Mouse (Mus musculus): Measurements from ENCODE around the gene Ptprt. TPM values are rescaled to one million over a fixed set of nuclear protein-coding genes. Genes with fewer than 3 reads are reported as not detected.

Ptprt gene
- total RNA-seq, 2 experiments from 2014 or later, result 0.08 to 0.33 TPM

- DNase-seq, result no peak
- intact Hi-C loops (cut with DNase I), result no loop called here
Measured at GRCm38 (mm10) chr2:162613480-162613879, 47.5 kb downstream of the Ptprt start.

GRCm38 (mm10) chr2:162602721-162603120 is 58.2 kb downstream of the Ptprt start:
- intact Hi-C loops (cut with DNase I), result no loop called here
- no peak for DNase-seq

- intact Hi-C loops (cut with DNase I), result no loop called here
- no peak for DNase-seq
Measured at GRCm38 (mm10) chr2:162591388-162591787, 69.6 kb downstream of the Ptprt start.

- intact Hi-C loops (cut with DNase I), result loop anchor here (10.0 kb wide), 1 partner anchor 267 kb away; no protein-coding TSS in a partner anchor
- peak; percentile 4 to 22 for DNase-seq
Measured at GRCm38 (mm10) chr2:162581651-162582050, 79.3 kb downstream of the Ptprt start.

GRCm38 (mm10) chr2:162577819-162578218 is 83.1 kb downstream of the Ptprt start:
- intact Hi-C loops (cut with DNase I), result no loop called here
- DNase-seq, result no peak

- intact Hi-C loops (cut with DNase I), result no loop called here
Measured at GRCm38 (mm10) chr2:162572851-162573250, 88.1 kb downstream of the Ptprt start.

GRCm38 (mm10) chr2:162571037-162571436 is 89.9 kb downstream of the Ptprt start:
- intact Hi-C loops (cut with DNase I), result no loop called here
- DNase-seq, result no peak

More at GRCm38 (mm10) chr2:162572851-162573250, 88.1 kb downstream of the Ptprt start:
- DNase-seq, result no peak

GRCm38 (mm10) chr2:162568308-162569100 is 92.4 kb downstream of the Ptprt start:
- DNase-seq, result no peak
- intact Hi-C loops (cut with DNase I), result no loop called here

- no peak for DNase-seq
- intact Hi-C loops (cut with DNase I), result no loop called here
Measured at GRCm38 (mm10) chr2:162548312-162548711, 112.6 kb downstream of the Ptprt start.

- intact Hi-C loops (cut with DNase I), result no loop called here
- DNase-seq, result no peak
Measured at GRCm38 (mm10) chr2:162531638-162532037, 129.3 kb downstream of the Ptprt start.

- no peak for DNase-seq
- intact Hi-C loops (cut with DNase I), result no loop called here
Measured at GRCm38 (mm10) chr2:162528911-162529310, 132.0 kb downstream of the Ptprt start.

- intact Hi-C loops (cut with DNase I), result no loop called here
Measured at GRCm38 (mm10) chr2:162515993-162516392, 145.0 kb downstream of the Ptprt start.

GRCm38 (mm10) chr2:162513072-162513471 is 147.9 kb downstream of the Ptprt start:
- intact Hi-C loops (cut with DNase I), result no loop called here
- DNase-seq, result no peak

More at GRCm38 (mm10) chr2:162515993-162516392, 145.0 kb downstream of the Ptprt start:
- DNase-seq, result no peak

- intact Hi-C loops (cut with DNase I), result no loop called here
- no peak for DNase-seq
Measured at GRCm38 (mm10) chr2:162512094-162512493, 148.9 kb downstream of the Ptprt start.

- no peak for DNase-seq
Measured at GRCm38 (mm10) chr2:162509016-162509415, 151.9 kb downstream of the Ptprt start.

GRCm38 (mm10) chr2:162507664-162508063 is 153.3 kb downstream of the Ptprt start:
- DNase-seq, result no peak
- intact Hi-C loops (cut with DNase I), result no loop called here

More at GRCm38 (mm10) chr2:162509016-162509415, 151.9 kb downstream of the Ptprt start:
- intact Hi-C loops (cut with DNase I), result no loop called here

GRCm38 (mm10) chr2:162504850-162505249 is 156.1 kb downstream of the Ptprt start:
- no peak for DNase-seq
- intact Hi-C loops (cut with DNase I), result no loop called here

GRCm38 (mm10) chr2:162499501-162499915 is 161.4 kb downstream of the Ptprt start:
- DNase-seq, result no peak
- intact Hi-C loops (cut with DNase I), result no loop called here

- no peak for DNase-seq
- intact Hi-C loops (cut with DNase I), result no loop called here
Measured at GRCm38 (mm10) chr2:162498191-162498590, 162.8 kb downstream of the Ptprt start.

- intact Hi-C loops (cut with DNase I), result no loop called here
- DNase-seq, result no peak
Measured at GRCm38 (mm10) chr2:162484036-162484435, 176.9 kb downstream of the Ptprt start.

GRCm38 (mm10) chr2:162443106-162443505 is 217.8 kb downstream of the Ptprt start:
- no peak for DNase-seq
- intact Hi-C loops (cut with DNase I), result no loop called here

- DNase-seq, result no peak
- intact Hi-C loops (cut with DNase I), result no loop called here
Measured at GRCm38 (mm10) chr2:162436646-162437045, 224.3 kb downstream of the Ptprt start.

Data from heart, postnatal 36 days (tissue).